Mouse (Mus musculus): Measurements from ENCODE around the gene Zmym2.

Gene Zmym2

GRCm38 (mm10) chr14:56918532-56918931 lies 32.1 kb downstream of the Zmym2 start:
- no peak for DNase-seq (ENCODE audit: low spot score)

- DNase-seq (ENCODE audit: low spot score), result no peak
These were observed 49.0 kb downstream of the Zmym2 start for GRCm38 (mm10) chr14:56935481-56935880.

- no peak for DNase-seq (ENCODE audit: low spot score)
These were observed 53.5 kb downstream of the Zmym2 start for GRCm38 (mm10) chr14:56939903-56940302.

GRCm38 (mm10) chr14:56952928-56953327 lies 66.5 kb downstream of the Zmym2 start:
- DNase-seq (ENCODE audit: low spot score), result no peak

GRCm38 (mm10) chr14:56954393-56954792 lies 67.9 kb downstream of the Zmym2 start:
- no peak for DNase-seq (ENCODE audit: low spot score)

GRCm38 (mm10) chr14:56963969-56964734 lies 77.7 kb downstream of the Zmym2 start:
- DNase-seq (ENCODE audit: low spot score), result peak; percentile 68

- no peak for DNase-seq (ENCODE audit: low spot score)
These were observed 83.2 kb downstream of the Zmym2 start for GRCm38 (mm10) chr14:56969653-56970052.

GRCm38 (mm10) chr14:56970160-56970559 lies 83.7 kb downstream of the Zmym2 start:
- no peak for DNase-seq (ENCODE audit: low spot score)

- no peak for DNase-seq (ENCODE audit: low spot score)
These were observed 91.7 kb downstream of the Zmym2 start for GRCm38 (mm10) chr14:56978045-56978655.

GRCm38 (mm10) chr14:56988621-56989020 lies 102.2 kb downstream of the Zmym2 start:
- DNase-seq (ENCODE audit: low spot score), result no peak
